Mouse (Mus musculus) heart, adult 2 months (tissue): Measurements from ENCODE around the gene Gm2832.
"Not testable (repeated sequence)": the region's sequence is repeated elsewhere in the genome, so short reads cannot be mapped to it uniquely, and the experiment has no call there.

ENCODE experiments used
- CTCF ChIP-seq: fragments of 200-600 bp; IDR thresholded peaks from 2 replicates; pipeline ENCODE4 v1.8.1; 2022; ENCODE audit warnings: antibody characterized with exemption, mild to moderate bottlenecking, moderate library complexity
- POLR2A ChIP-seq: fragments of 200-500 bp; IDR thresholded peaks from 2 replicates; pipeline ENCODE4 v1.6.1; 2011; ENCODE audit warnings: mild to moderate bottlenecking, low read depth, low read length, control low read depth; ENCODE audit not compliant: insufficient read depth

DNA sequence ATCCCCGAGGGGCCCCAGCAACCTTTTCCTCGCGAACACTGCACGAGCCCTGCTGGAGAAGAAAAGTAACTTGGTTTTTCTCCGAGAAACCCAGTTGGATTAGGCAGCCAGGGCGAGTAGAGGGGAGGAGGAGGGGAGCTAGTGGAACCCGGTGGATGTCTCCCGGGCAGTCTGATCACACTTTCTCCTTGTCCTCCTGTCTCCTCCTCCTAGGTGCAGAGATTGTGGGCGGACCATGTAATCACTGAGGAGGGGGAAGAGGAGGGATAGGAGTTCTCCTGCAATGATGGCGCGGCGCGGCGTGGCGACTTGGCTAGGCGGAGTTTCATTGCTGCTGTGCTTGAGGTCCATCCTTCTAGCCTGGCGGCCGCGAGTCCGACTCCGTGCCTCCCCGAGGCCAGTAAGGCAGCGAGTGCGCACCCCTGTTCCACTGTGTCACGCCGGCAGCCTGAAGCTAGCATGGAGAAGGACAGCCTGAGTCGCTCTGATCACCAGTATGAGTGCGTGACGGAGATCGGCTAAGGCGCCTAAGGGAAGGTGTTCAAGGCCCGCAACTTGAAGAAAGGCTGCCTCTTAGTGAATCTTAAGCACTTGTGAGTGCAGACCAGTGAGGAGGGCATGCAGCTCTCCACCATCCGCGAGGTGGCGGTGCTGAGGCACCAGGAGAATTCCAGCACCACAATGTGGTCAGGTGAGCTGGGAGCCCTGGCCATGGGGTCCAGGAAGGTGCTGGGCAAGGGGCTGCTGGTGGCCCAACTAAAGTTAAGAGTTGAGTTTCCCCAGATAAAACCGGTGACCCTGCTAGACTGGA is 13.6 kb upstream of the Gm2832 start:
- peak; percentile 15; the same call in 1 of the 2 replicates for TF ChIP-seq CTCF
- TF ChIP-seq POLR2A = not testable (repeated sequence)
